Mouse (Mus musculus): ENCODE measurements around the gene Evi2b.

Gene Evi2b

GRCm38 (mm10) chr11:79521930-79522329 lies 1.6 kb downstream of the Evi2b start:
- peak; percentile 72 for DNase-seq (ENCODE audit: low read depth)

GRCm38 (mm10) chr11:79520772-79521171 lies 2.8 kb downstream of the Evi2b start:
- DNase-seq (ENCODE audit: low read depth) = peak; percentile 41

DNA sequence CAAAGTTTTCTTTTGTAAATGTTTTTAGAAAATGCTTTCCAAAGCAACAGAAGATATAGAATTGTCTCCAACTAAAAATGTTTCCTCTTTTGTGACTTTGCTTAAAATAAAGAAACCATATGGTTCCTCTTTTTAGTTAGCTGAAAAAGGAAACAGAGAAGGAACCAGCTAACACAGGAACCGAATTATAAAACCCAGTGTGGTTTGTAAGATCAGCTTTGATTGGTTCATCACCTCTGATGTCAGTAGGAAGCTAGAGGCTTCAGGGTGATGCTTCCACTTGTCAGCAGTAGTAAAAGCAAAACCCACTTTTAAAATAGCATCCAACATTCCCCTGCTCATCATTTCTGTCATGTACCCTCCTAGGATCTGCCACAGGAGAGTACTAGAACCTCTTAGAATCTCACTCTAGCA lies 3.7 kb downstream of the Evi2b start:
- peak; percentile 96 for DNase-seq (ENCODE audit: low read depth)

DNA sequence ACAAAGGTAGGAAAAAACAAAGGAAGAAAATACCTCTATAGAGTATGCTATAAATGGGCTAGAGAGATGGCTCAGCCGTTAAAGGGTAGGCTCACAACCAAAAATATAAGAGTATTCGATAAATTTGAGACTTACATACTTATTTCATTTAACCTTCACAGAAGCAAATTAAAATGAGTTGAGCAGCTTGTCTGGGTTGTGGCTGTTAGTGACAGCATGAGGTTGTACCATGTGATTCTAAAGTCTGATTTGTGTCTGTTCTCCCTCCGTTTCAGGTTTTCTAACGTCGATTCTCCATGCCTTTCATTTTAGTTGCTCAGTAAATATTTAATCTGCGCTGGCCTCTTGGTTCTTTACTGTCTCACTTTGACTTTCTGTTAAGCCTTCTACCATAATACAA lies 4.3 kb downstream of the Evi2b start:
- DNase-seq (ENCODE audit: low read depth) = no peak

DNA sequence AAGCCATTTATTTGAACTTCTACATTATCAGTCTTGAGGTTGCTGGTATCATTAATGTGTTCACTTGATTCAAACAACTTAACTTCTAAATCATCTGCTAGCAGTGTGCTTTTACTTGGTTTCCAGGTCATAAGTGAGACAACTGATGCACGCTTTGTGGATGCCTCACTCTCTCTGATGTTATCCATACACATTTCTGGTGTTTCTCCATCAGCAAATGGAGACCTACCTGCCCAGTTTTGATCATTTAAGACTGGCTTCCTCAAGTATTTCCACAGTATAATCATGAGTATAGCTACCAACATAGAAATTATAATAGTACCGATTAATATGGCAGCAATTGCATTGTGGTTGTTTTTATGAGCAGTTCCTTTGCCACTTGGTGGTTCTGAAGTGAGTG lies 7.8 kb downstream of the Evi2b start:
- no peak for DNase-seq (ENCODE audit: low read depth)

- no peak for DNase-seq (ENCODE audit: low read depth)
These were observed 8.2 kb downstream of the Evi2b start for GRCm38 (mm10) chr11:79515331-79515730.

GRCm38 (mm10) chr11:79511970-79512369 lies 11.6 kb downstream of the Evi2b start:
- DNase-seq (ENCODE audit: low read depth) = no peak

DNA sequence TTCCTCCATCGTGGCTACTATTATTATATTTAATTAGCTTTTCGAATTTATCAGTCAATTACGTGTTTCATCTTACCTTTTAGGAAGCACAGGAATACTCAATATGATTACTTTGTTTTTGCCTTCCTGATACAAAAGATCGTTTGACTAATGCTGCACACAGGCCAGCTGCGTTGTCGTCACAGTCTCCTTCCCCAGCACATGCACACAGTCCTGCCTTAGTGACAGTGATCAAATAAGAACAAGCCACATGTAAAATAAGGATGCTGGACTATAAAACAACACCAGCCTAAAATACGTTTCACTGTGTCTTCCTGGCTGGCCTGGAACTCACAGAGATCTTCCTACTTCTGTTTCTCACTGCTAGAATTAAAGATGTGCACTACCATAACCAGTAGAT lies 19.1 kb downstream of the Evi2b start:
- DNase-seq (ENCODE audit: low read depth) = no peak

- DNase-seq (ENCODE audit: low read depth) = no peak
These were observed 19.7 kb downstream of the Evi2b start, which contains the start of gene Omg for GRCm38 (mm10) chr11:79503845-79504244. Omg (minus strand) TSS chr11:79504084.

- DNase-seq (ENCODE audit: low read depth) = no peak
These were observed 20.6 kb downstream of the Evi2b start for GRCm38 (mm10) chr11:79502917-79503316.

GRCm38 (mm10) chr11:79494976-79495800 lies 28.4 kb downstream of the Evi2b start:
- peak; percentile 59 for DNase-seq (ENCODE audit: low read depth)

DNA sequence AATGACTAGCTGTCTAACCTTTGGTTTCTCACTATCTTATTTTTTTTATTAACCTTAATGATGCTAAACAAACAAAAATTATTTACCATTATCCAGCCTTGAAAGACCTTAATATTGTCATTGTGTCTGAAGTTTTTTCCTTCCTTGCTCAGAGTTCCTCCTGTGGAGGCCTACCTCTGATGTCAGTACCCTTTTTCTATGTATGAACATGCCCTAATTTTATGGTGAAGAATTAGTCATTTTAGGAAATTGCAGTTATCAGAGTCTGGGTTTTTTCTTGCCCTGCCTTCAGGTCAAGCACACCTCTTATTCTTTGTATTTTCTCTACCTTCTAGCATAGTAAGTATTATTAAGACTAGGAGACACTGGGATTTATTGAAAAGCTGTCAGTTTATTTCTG lies 38.8 kb downstream of the Evi2b start:
- no peak for DNase-seq (ENCODE audit: low read depth)

- DNase-seq (ENCODE audit: low read depth) = no peak
These were observed 39.6 kb downstream of the Evi2b start for GRCm38 (mm10) chr11:79483876-79484528.

DNA sequence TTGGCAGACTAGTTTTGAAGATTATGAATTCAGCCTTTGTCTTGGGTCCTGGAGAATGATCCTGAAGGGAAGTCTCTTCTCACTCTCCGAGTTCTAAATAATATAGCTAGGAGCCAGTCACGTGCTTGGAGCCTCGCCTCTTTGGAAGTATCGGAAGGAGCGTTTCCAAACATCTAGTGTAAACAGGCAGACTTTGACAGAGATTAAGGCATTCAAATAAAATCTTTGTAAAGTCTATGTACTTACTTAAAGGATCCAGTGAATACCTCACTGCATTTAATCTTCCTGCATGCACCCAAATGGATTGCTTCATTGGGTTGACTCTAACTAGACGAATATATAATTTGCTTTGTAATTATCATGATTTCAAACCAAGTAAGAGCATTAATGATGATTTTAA lies 40.2 kb downstream of the Evi2b start:
- no peak for DNase-seq (ENCODE audit: low read depth)

- no peak for DNase-seq (ENCODE audit: low read depth)
These were observed 55.5 kb downstream of the Evi2b start for GRCm38 (mm10) chr11:79468097-79468496.
